Mouse (Mus musculus) right cerebral cortex, postnatal 10 days (tissue): ENCODE measurements around the gene Ank2.
"Not testable (repeated sequence)": the region's sequence is repeated elsewhere in the genome, so short reads cannot be mapped to it uniquely, and the experiment has no call there.

Experiments
- DNase-seq, 2 experiments: peaks; one replicate each; pipeline ENCODE4 v3.0.0; 2021; ENCODE audit warnings: low spot score in 2 of 2

Ank2 gene

GRCm38 (mm10) chr3:127361384-127361783 is 137.8 kb downstream of the Ank2 start:
- no peak for DNase-seq

- DNase-seq, result peak in 1 of 2 experiments; percentile 47
Measured at GRCm38 (mm10) chr3:127355252-127355651, 143.9 kb downstream of the Ank2 start.

GRCm38 (mm10) chr3:127350602-127351362 is 148.4 kb downstream of the Ank2 start:
- no peak for DNase-seq

DNA sequence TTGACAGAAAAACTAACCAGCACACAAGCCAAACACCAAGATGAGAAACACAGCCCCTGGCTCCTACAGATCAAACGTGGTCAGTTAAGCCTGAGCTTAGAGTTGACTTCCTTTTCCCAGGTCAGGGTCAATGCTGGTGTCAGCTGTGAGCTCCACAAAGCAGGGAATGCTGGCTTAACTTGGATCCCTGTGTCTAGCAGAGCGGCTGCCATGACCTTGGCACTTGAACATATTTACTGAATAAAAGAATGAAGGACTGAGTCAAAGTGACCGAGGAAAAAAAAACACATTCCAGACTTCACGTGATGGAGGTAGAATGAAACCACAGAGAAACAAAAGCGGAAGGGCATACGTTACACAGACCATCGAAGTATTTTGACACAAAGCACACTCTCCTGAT is 150.2 kb downstream of the Ank2 start:
- DNase-seq, result no peak

DNA sequence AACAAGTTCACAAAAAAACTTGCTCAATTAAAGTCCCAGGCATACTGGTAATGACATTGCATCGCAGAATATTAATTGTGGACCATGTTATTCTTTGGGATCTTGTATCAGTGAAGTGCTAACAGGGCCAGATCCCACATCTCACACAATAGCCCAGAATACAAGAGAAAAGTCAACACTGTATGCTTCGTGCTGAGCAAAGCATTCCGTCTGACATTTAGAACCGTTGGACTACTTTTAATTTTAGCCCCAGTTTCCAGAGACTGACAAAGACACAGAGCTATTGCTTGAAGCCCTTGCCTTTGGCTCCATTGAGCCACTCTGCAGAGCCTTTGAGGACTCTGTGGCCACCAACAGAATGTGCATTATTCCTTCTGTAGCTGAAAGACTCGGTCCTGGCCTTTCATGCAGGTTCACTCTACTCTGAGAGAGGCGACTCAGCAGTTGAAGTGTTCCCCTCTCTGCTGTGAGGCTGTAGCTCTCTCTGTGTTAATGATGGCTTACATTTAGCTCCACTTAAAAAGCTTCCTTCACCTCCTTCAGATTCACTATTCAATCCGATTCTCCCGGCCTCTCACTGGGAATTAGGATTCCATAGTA is 153.2 kb downstream of the Ank2 start:
- no peak for DNase-seq

DNA sequence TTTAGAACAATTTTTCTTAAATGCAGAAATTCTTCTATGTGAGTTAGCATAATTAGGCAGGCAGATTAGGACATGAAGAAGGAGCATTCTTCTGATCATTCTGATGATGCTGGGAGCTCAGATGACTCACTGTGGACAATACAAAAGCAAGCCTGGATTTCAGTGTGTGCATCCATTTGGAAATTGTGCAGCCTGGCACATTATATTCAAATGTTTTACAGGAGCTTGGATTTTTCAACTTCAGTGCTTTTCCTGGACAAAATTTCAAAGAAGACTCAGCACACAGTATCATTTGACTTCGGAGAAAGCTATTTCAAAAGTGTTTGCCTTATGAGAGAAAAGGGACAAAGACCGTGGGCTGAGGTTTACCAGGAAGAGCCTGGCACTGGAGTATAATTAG is 157.8 kb downstream of the Ank2 start:
- DNase-seq, result no peak

DNA sequence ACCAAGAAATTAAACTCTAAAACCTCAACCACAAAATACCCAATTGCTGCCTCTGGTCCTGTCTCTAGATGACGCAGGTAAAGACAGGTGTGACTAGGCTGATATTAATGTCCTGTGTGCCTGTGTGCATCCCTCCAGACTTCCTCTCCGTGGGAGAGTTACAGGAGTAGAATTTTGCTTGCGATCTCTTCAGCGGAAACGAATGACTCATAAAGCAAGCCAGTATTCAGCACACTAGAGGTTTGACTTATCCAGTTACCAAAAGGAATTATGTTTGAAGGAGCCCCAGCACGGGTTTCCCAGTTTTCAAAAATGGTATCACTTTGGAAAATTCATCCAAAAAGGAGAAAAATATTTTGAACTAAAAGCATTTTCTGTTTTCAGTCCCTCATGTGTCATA is 164.3 kb downstream of the Ank2 start:
- DNase-seq, result no peak

DNA sequence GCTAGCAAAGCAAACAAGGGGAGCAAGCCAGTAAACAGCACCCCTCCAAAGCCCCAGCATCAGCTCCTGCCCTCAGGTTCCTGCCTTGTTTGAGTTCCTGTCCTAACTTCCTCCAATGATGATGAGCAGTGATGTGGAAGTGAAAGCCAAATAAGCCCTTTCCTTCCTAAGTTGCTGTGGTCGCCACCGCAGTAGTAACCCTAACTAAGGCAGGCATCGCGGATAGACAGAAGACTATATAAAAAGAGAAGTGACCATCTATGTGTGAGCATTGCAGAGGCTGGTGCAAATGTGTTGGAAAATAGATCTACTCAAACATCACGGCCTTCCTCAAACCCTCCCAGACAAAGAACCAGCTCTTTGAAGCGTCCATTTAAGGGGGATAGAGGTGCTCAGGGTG is 167.6 kb downstream of the Ank2 start:
- no peak for DNase-seq

- no peak for DNase-seq
Measured at GRCm38 (mm10) chr3:127326355-127326754, 172.8 kb downstream of the Ank2 start.

GRCm38 (mm10) chr3:127322870-127323269 is 176.3 kb downstream of the Ank2 start:
- peak; percentile 50 to 54 for DNase-seq

DNA sequence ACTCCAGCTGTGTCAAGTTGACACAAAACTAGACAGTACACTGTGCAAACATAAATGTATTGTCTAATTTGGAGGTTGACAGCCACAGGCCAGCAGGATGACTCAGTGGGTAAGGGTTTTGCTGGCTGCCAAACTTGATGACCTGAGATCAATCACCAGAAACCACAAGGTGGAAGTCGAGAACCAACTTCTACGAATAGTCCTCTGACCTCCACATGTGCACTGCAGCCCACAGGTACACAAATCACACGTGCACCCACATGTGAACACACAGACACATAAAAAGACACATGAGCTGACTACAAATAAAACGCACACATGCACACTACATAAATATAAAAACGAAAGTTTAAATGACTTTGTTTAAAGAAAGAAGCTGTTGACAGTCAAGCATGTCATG is 177.5 kb downstream of the Ank2 start:
- no peak for DNase-seq

- not testable (repeated sequence) for DNase-seq
Measured at GRCm38 (mm10) chr3:127321031-127321430, 178.1 kb downstream of the Ank2 start.

GRCm38 (mm10) chr3:127320311-127320710 is 178.8 kb downstream of the Ank2 start:
- no peak for DNase-seq

DNA sequence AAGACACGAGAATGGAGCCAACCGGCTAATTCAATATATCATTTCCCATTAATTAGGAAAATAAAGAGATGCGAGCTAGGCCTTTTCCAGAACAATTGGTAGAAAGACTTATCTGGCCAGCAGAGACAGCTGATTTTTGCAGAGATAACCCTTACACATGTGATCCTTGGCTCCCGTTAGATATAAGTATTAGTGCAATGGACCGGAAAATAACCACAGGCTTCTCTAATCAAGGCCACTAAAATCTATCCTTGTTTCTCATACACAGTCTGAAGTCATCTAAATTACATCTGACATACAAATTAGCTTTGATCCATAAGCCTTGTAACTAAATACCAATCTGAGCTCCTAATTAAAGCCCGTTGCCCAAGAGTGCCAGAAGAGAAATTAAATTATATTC is 181.5 kb downstream of the Ank2 start:
- DNase-seq, result no peak

- DNase-seq, result no peak
Measured at GRCm38 (mm10) chr3:127316717-127317116, 182.4 kb downstream of the Ank2 start.

DNA sequence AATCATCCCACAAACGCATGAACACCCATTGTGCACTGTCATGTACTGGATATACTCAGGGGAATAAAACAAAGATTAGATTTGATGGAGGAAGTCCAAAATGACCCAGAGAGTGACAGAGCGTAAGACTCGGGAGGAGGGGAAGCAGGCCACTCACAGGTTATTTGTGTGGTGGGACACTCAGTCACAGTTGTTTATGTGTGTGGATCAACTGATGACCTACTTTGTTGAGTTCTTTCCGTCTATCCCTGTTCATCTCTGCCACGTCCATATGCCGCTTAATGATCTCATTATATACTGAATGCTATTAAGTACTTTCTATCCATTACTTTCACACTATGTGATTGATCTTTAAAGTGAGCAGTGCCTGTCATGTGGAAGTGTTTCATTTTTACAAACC is 187.6 kb downstream of the Ank2 start:
- DNase-seq, result no peak

- DNase-seq, result no peak
Measured at GRCm38 (mm10) chr3:127310079-127310478, 189.1 kb downstream of the Ank2 start.

- no peak for DNase-seq
Measured at GRCm38 (mm10) chr3:127303957-127304553, 195.1 kb downstream of the Ank2 start.

- DNase-seq, result no peak
Measured at GRCm38 (mm10) chr3:127303041-127303440, 196.1 kb downstream of the Ank2 start.

GRCm38 (mm10) chr3:127300790-127301189 is 198.4 kb downstream of the Ank2 start:
- no peak for DNase-seq

DNA sequence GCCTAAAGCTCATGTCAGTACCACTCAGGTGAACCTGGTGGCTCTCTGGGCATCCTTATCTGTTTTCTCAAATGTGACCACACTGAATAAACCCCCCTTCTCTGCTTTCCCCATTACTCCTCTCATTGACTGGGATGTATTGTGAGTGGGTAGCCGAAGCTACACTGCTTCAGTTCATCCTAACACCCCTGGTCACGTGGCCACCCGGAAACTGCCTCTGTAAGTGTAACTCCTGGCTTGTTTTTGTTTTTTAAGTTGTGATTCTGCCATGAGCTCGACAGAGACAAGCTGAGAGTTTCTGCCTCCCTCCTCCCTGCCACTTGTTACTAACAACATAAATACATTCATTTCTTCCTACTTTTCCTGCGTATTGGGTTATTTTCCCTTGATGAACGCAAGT is 203.2 kb downstream of the Ank2 start:
- DNase-seq, result no peak

DNA sequence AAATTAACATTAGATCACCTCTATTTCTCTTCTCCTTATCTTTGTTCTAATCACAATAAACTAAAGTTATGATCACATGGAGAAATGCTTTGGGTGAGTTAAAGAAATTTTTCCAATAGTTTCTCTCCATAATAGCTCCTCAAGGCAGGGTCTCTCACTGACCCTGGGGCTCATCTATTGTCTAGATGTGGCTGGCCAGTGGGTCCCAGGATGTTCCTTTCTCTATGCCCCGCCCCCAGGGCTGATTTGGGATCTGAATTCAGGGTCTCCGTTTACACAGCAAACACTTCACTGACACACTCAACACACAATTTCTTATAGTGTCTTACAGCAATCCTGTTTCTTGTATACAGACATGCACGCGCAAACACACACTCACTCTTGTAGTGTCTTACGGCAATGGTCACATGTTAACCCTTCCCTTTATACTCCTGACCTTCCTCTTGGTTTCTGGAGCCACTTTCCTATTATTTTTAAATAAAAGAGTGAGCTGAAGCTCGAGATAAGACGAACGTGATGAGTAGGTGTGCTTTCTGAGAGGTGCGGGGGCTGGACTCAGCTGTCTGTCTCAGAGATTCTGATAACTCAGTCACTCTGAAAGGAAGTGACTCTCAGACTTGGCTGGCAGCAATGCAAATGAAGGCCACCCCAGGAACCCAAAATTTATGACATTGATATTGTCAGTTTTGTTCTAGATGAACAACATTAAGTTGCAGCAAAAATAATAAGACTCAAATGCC is 204.4 kb downstream of the Ank2 start:
- DNase-seq, result no peak
